ENCODE assay signal across 9 mouse cellular contexts in genomic region chr10:127515271-127515982, GRCm38 (mm10). TPM values are rescaled to one million over a fixed set of nuclear protein-coding genes. Genes with fewer than 3 reads are reported as not detected.
DNase-seq lines count a peak whose midpoint lies in the region; ATAC-seq lines count a peak whose summit lies in the region.
"Had no signal": no experiment of that assay in that cellular context is flagged by ENCODE, and none has a peak within 500 bp of the region (broad histone marks: within the 10 kb centered on the region; RNA-seq: fewer than 3 reads in every experiment).

No protein-coding gene starts in this region.

- peak overlapping the region; percentile 81 for H3K4me2 ChIP-seq in liver, embryonic 12.5 days
- peak overlapping the region; percentile 42 for H3K4me2 ChIP-seq in stomach, embryonic 15.5 days

- DNase-seq in heart, adult 11 months = peak; percentile 95
- DNase-seq in heart, adult 18-20 months = no peak
- no peak for DNase-seq in layer of hippocampus, adult 11-12 months (ENCODE audit: low spot score)
- no peak for DNase-seq in ovary, postnatal 36 days (ENCODE audit: low spot score)
- DNase-seq: thymus, postnatal 4 days had no signal

- H3K36me3 ChIP-seq in megakaryocyte, embryonic 14.5 days (replicated peaks; ENCODE audit: low read length) = peaks cover 42% of the 10 kb centered on the region
- H3K36me3 ChIP-seq in liver, embryonic 12.5 days = peaks cover 36% of the 10 kb centered on the region
- H3K36me3 ChIP-seq in stomach, embryonic 15.5 days = peaks cover 24% of the 10 kb centered on the region

- H3K4me1 ChIP-seq in megakaryocyte, embryonic 14.5 days = peaks cover 72% of the 10 kb centered on the region
- peaks cover 89% of the 10 kb centered on the region for H3K4me1 ChIP-seq in liver, embryonic 12.5 days
- peaks cover 65% of the 10 kb centered on the region for H3K4me1 ChIP-seq in stomach, embryonic 15.5 days

- no peak overlapping the region for H3K9ac ChIP-seq in liver, embryonic 12.5 days
- H3K9ac ChIP-seq in stomach, embryonic 15.5 days = no peak overlapping the region

- no peak overlapping the region for H3K27ac ChIP-seq in liver, embryonic 12.5 days
- peak overlapping the region; percentile 91 for H3K27ac ChIP-seq in stomach, embryonic 15.5 days

- no peaks in the 10 kb centered on the region for H3K9me3 ChIP-seq in megakaryocyte, embryonic 14.5 days
- no peaks in the 10 kb centered on the region for H3K9me3 ChIP-seq in liver, embryonic 12.5 days (replicated peaks)
- no peaks in the 10 kb centered on the region for H3K9me3 ChIP-seq in stomach, embryonic 15.5 days

- peak overlapping the region; percentile 18 for H3K4me3 ChIP-seq in megakaryocyte, embryonic 14.5 days (replicated peaks)
- H3K4me3 ChIP-seq in liver, embryonic 12.5 days = peak overlapping the region; percentile 10; the same call in 1 of the 2 replicates
- H3K4me3 ChIP-seq in stomach, embryonic 15.5 days (replicated peaks) = peak overlapping the region; percentile 30

- peaks cover 53% of the 10 kb centered on the region for H3K27me3 ChIP-seq in megakaryocyte, embryonic 14.5 days (replicated peaks)
- peaks cover 74% of the 10 kb centered on the region for H3K27me3 ChIP-seq in liver, embryonic 12.5 days (replicated peaks)
- H3K27me3 ChIP-seq in stomach, embryonic 15.5 days (replicated peaks) = peaks cover 37% of the 10 kb centered on the region

- ATAC-seq in megakaryocyte, adult 5-6 weeks (ENCODE audit: poor library complexity, severe bottlenecking) = no peak
- ATAC-seq in liver, embryonic 12.5 days = no peak
- ATAC-seq in stomach, embryonic 15.5 days (ENCODE audit: insufficient read depth, low FRiP score, low read depth) = no peak

- WGBS in liver, embryonic 12.5 days (ENCODE audit: insufficient replicate concordance) = 36% methylated on average over 9 of the region's 9 CpGs
- WGBS in stomach, embryonic 15.5 days = 34% methylated on average over 9 of the region's 9 CpGs

RNA-seq across cellular contexts. Expression of gene Ndufa4l2, which starts 0.7 kb away (rescaled TPM):
- total RNA-seq in heart, adult 18-20 months (2021) = 10 to 100 TPM; 23.9 to 27.0 TPM
- polyA plus RNA-seq in megakaryocyte, embryonic 14.5 days (2012; ENCODE audit: insufficient read depth, low replicate concordance) = 0.23 and 5.2 TPM in 2 replicates
- not detected in 2 replicates for total RNA-seq in megakaryocyte, adult 5-6 weeks (2015)
- total RNA-seq in megakaryocyte, adult 5-6 weeks (2017) = not detected in 2 replicates
- 12.9 and 14.8 TPM in 2 replicates for polyA plus RNA-seq in liver, embryonic 12.5 days (2016; fragmentation: Nextera tagmentation; extraction: Ambion mirVana)
- polyA plus RNA-seq in stomach, embryonic 15.5 days (2015; fragmentation: Nextera tagmentation; extraction: Ambion mirVana) = 92.8 and 117 TPM in 2 replicates

RNA-seq across cellular contexts. Expression of gene Shmt2, which starts 6.8 kb away (rescaled TPM):
- total RNA-seq in heart, adult 18-20 months (2021) = 10 to 100 TPM; 39.3 to 44.7 TPM
- polyA plus RNA-seq in megakaryocyte, embryonic 14.5 days (2012; ENCODE audit: insufficient read depth, low replicate concordance) = 143 and 168 TPM in 2 replicates
- 31.3 and 31.9 TPM in 2 replicates for total RNA-seq in megakaryocyte, adult 5-6 weeks (2015)
- 27.8 and 33.1 TPM in 2 replicates for total RNA-seq in megakaryocyte, adult 5-6 weeks (2017)
- polyA plus RNA-seq in liver, embryonic 12.5 days (2016; fragmentation: Nextera tagmentation; extraction: Ambion mirVana) = 181 and 185 TPM in 2 replicates
- polyA plus RNA-seq in stomach, embryonic 15.5 days (2015; fragmentation: Nextera tagmentation; extraction: Ambion mirVana) = 142 and 144 TPM in 2 replicates

RNA-seq across cellular contexts. Expression of gene Stac3, which starts 13.9 kb away (rescaled TPM):
- total RNA-seq in heart, adult 18-20 months (2021) = under 1 TPM; 0.37 to 0.54 TPM
- 3.9 TPM in 1 of 2 replicates, not detected in the other for polyA plus RNA-seq in megakaryocyte, embryonic 14.5 days (2012; ENCODE audit: insufficient read depth, low replicate concordance)
- 1.2 TPM in 1 of 2 replicates, not detected in the other for total RNA-seq in megakaryocyte, adult 5-6 weeks (2015)
- 0.40 TPM in 1 of 2 replicates, not detected in the other for total RNA-seq in megakaryocyte, adult 5-6 weeks (2017)
- polyA plus RNA-seq in liver, embryonic 12.5 days (2016; fragmentation: Nextera tagmentation; extraction: Ambion mirVana) = 0.24 and 0.45 TPM in 2 replicates
- 0.92 and 1.7 TPM in 2 replicates for polyA plus RNA-seq in stomach, embryonic 15.5 days (2015; fragmentation: Nextera tagmentation; extraction: Ambion mirVana)

RNA-seq across cellular contexts. Expression of gene Nxph4, which starts 18.9 kb away (rescaled TPM):
- total RNA-seq in heart, adult 18-20 months (2021) = under 1 TPM; 0.35 to 0.39 TPM
- polyA plus RNA-seq in megakaryocyte, embryonic 14.5 days (2012; ENCODE audit: insufficient read depth, low replicate concordance) = 0.32 TPM in 1 of 2 replicates, not detected in the other
- total RNA-seq in megakaryocyte, adult 5-6 weeks (2015) = not detected in 2 replicates
- total RNA-seq in megakaryocyte, adult 5-6 weeks (2017) = not detected in 2 replicates
- 0.10 and 0.23 TPM in 2 replicates for polyA plus RNA-seq in liver, embryonic 12.5 days (2016; fragmentation: Nextera tagmentation; extraction: Ambion mirVana)
- polyA plus RNA-seq in stomach, embryonic 15.5 days (2015; fragmentation: Nextera tagmentation; extraction: Ambion mirVana) = 5.0 and 5.4 TPM in 2 replicates
